Mouse (Mus musculus): ENCODE measurements at regions not wholly inside any gene's neighbourhood (a gene's known extent, or its start where the extent isn't known, plus 50 kb on each side); places are given as distances from the start of the nearest gene placed in this dataset.

- TF ChIP-seq CTCF (IDR thresholded peaks at IDR 0.05; ENCODE audit: low read depth) (no peak), EP300 (IDR thresholded peaks at IDR 0.05; ENCODE audit: low read depth) (no peak)
Observed at GRCm38 (mm10) chr6:67913903-67914302, 378.3 kb upstream of the Tacstd2 start.
